10 mouse cellular contexts compared by ENCODE assay signal in the genomic region with DNA sequence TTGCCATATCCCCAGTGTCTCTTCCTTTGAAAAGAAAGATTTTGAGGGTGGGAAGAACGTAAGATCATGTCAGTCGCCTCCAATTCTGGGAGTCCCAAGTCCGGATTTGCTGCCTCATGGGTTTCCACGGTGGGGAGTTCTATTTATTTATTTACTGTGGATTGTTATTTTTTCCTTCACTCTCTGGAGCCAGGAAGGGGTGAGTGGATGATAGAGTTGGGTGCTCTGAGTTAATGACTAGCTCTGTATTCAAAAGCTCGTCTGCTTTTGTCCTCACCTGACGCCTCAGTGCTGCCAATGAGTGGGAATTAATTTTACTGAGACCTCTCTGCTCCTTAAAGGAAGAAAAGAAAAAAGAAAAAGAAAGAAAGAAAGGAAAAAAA.
"Had no signal": no experiment of that assay in that cellular context is flagged by ENCODE, and none has a peak within 500 bp of the region (broad histone marks: within the 10 kb centered on the region; RNA-seq: fewer than 3 reads in every experiment).

No protein-coding gene starts in this region.

- H3K4me3 ChIP-seq: left cerebral cortex, adult 2 months; limb, embryonic 10.5 days; liver, embryonic 15.5 days had no signal

- H3K9me3 ChIP-seq: limb, embryonic 10.5 days; liver, embryonic 15.5 days had no signal

- ATAC-seq: intestine, embryonic 16.5 days; lung, postnatal 0 days had no signal

- H3K27ac ChIP-seq: left cerebral cortex, adult 2 months; limb, embryonic 10.5 days; liver, embryonic 15.5 days had no signal

- DNase-seq: lung, adult 2 months; lung, postnatal 36 days; thymus, adult 18-20 months; thymus, postnatal 14 days had no signal

- H3K4me2 ChIP-seq: liver, embryonic 11.5 days; liver, embryonic 15.5 days had no signal

- H3K9ac ChIP-seq: liver, embryonic 15.5 days had no signal

- H3K27me3 ChIP-seq: liver, embryonic 15.5 days had no signal

- H3K4me1 ChIP-seq: liver, embryonic 15.5 days had no signal

- H3K36me3 ChIP-seq: limb, embryonic 10.5 days; liver, embryonic 15.5 days had no signal
